Mouse (Mus musculus) neural tube, embryonic 12.5 days (tissue): ENCODE results near the gene Cd69. TPM values are rescaled to one million over a fixed set of nuclear protein-coding genes. Genes with fewer than 3 reads are reported as not detected.

Experiments
- polyA plus RNA-seq: library from polyadenylated mRNA; unstranded; fragments of >200 nt; fragmentation: Nextera tagmentation; extraction: Ambion mirVana; gene quantifications from 2 replicates; pipeline ENCODE4 v1.2.1, GENCODE M21; 2016

Cd69 gene
- polyA plus RNA-seq, 1 experiment from 2014 or later, result not detected

Other genes starting within 250 kb of the Cd69 start
- 0.24 and 0.51 TPM in 2 replicates for gene Klrb1f, start 229.5 kb downstream of the Cd69 start, polyA plus RNA-seq
- gene Clec2e, start 174.5 kb downstream of the Cd69 start, polyA plus RNA-seq, result not detected in 2 replicates
- gene Clec2d, start 94.8 kb downstream of the Cd69 start, polyA plus RNA-seq, result not detected in 2 replicates
- not detected in 2 replicates for gene 4922502D21Rik, start 56.4 kb upstream of the Cd69 start, polyA plus RNA-seq
- gene Clec12a, start 67.3 kb upstream of the Cd69 start, polyA plus RNA-seq, result 0.23 and 0.34 TPM in 2 replicates
- 0.19 TPM in 1 of 2 replicates, not detected in the other for gene Clec12b, start 110.4 kb upstream of the Cd69 start, polyA plus RNA-seq
- 7.4 and 8.2 TPM in 2 replicates for gene Clec1b, start 121.9 kb upstream of the Cd69 start, polyA plus RNA-seq
- 0.34 and 0.65 TPM in 2 replicates for gene Clec9a, start 133.4 kb upstream of the Cd69 start, polyA plus RNA-seq
- gene Clec1a, start 176.6 kb upstream of the Cd69 start, polyA plus RNA-seq, result 2.8 TPM in 2 replicates
- gene Olr1, start 231.7 kb upstream of the Cd69 start, polyA plus RNA-seq, result 0.05 TPM in 1 of 2 replicates, not detected in the other
- gene Tmem52b, start 237.1 kb upstream of the Cd69 start, polyA plus RNA-seq, result not detected in 2 replicates